Comparison of ENCODE assay signal across 16 mouse cellular contexts in the genomic region with DNA sequence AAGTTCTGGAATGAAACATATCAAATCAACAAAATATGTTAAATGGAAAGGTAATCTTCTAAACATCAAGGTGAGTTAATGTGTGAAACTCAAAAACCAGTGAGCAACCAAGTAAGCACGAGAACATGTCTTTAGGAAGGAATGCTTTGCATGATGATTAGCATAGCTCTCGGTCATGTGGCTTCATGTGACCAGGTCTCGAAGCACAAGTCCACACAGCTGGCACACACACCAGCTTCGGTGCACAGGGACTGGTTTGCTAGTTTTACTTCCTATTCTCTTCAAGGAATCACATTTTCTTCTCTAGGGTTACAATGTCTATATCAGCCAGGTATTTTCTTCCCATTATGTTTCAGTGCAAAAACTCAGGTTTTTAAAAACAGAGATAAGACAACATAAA.
"Had no signal": no experiment of that assay in that cellular context is flagged by ENCODE, and none has a peak within 500 bp of the region (broad histone marks: within the 10 kb centered on the region; RNA-seq: fewer than 3 reads in every experiment).

No protein-coding gene starts in this region.

- H3K36me3 ChIP-seq: neural tube, embryonic 13.5 days; neural tube, embryonic 15.5 days; stomach, embryonic 15.5 days had no signal

- H3K4me2 ChIP-seq: neural tube, embryonic 13.5 days; neural tube, embryonic 15.5 days; stomach, embryonic 15.5 days had no signal

- DNase-seq: retina, postnatal 1 day; right cerebral cortex, adult 18-20 months; right cerebral cortex, postnatal 14 days; right cerebral cortex, postnatal 25 days; right cerebral cortex, postnatal 4 days; spleen, adult 18-20 months; thymus, adult 18-20 months; thymus, adult 2 months; thymus, postnatal 14 days; thymus, postnatal 25 days; thymus, postnatal 36 days; thymus, postnatal 4 days had no signal

- H3K9me3 ChIP-seq: neural tube, embryonic 13.5 days; neural tube, embryonic 15.5 days; stomach, embryonic 15.5 days had no signal

- H3K4me1 ChIP-seq: neural tube, embryonic 13.5 days; neural tube, embryonic 15.5 days; stomach, embryonic 15.5 days had no signal

- H3K4me3 ChIP-seq: neural tube, embryonic 13.5 days; neural tube, embryonic 15.5 days; stomach, embryonic 15.5 days had no signal

- H3K9ac ChIP-seq: neural tube, embryonic 13.5 days; neural tube, embryonic 15.5 days; stomach, embryonic 15.5 days had no signal

- H3K27me3 ChIP-seq: neural tube, embryonic 13.5 days; neural tube, embryonic 15.5 days; stomach, embryonic 15.5 days had no signal

- H3K27ac ChIP-seq: neural tube, embryonic 13.5 days; neural tube, embryonic 15.5 days; stomach, embryonic 15.5 days; stomach, postnatal 0 days had no signal
